Mouse (Mus musculus) layer of hippocampus, postnatal 14 days (tissue): Measurements from ENCODE around the gene Kifap3. TPM values are rescaled to one million over a fixed set of nuclear protein-coding genes. Genes with fewer than 3 reads are reported as not detected.
"Not testable (repeated sequence)": the region's sequence is repeated elsewhere in the genome, so short reads cannot be mapped to it uniquely, and the experiment has no call there.

ENCODE experiments used
- DNase-seq, 2 experiments: peaks; one replicate each; pipeline ENCODE4 v3.0.0; 2021 to 2022; ENCODE audit warnings: low spot score in 2 of 2, mixed read lengths in 1 of 2
- long read RNA-seq, 2 experiments: library from polyadenylated mRNA; stranded (forward); transcript quantifications; one replicate each; pipeline ENCODE4 v2.0.0; 2021
- total RNA-seq, 2 experiments: library from RNA; stranded (reverse); gene quantifications; 2 replicates each; pipeline ENCODE4 v1.2.3; 2021

Gene Kifap3
- total RNA-seq: 100 to 1,000 TPM; 195 to 199 TPM
- long read RNA-seq, experiment 1, full-length matches to known transcripts: 146 of 224 reads
- long read RNA-seq, experiment 1, partial matches to known transcripts: 72 of 224 reads
- long read RNA-seq, experiment 1, other reads (novel, unspliced or antisense): 6 of 224 reads
- long read RNA-seq, experiment 2, full-length matches to known transcripts: 148 of 281 reads
- long read RNA-seq, experiment 2, partial matches to known transcripts: 123 of 281 reads
- long read RNA-seq, experiment 2, other reads (novel, unspliced or antisense): 10 of 281 reads

DNA sequence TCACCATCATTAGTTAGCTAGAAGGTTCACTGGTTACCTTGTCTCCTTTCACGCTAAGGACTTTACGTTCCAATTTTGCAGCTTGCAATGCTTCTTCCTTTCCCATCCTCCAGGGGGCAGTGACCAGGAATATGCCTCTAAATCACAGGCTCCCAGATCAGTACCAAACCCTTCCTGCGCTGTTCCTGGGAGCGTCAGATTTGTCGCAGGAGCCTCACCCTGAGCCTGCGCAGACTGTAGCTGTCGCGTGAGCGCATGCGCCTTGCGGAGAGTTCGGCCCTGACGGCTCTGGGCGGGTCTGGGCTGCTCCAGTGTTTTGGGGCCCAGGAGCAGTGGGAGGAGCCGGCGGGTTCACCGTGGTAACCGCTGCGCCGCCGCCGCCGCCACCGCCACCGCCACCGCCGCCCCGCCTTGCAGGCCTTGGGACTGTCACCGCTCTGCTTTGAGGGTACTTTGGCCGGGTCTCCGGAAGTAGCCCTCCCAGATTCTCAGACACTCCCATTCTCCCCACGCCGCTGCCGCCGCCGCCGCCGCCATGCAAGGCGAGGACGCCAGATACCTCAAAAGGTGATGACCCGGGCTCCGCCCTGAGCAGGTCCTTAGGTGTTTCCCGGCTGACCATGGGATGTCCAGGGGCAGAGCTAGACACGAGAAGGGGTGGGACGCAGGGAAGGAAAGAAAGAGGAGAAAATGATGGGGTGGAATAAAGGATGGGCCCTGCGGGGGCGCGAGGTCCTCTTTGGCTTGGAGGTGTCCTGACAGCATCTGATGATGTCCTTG, at the start of gene Kifap3:
TSS of gene Kifap3 (plus strand) at position 248 of the 780 bp plus-strand sequence.
- peak; percentile 96 to 99 for DNase-seq

DNA sequence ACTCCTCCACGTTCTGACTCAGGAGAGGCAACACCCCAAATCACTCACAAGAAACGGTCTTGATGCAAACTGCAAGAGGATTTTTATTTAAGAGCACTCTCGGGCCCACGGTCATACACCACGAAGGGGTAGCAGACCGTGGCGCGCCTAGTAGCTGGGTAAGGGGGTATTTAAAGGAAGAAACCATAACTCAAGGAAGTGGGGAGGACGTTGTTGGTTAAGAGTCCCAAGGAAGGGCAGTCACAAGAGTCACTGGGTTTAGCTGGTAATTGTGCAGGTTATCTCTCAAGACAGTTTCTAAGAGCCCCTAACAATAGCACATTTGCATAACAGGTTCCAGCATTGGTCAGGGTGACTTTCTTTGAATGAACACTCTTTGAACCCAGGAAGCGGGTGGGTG, 48.2 kb upstream of the Kifap3 start:
- DNase-seq: not testable (repeated sequence)

DNA sequence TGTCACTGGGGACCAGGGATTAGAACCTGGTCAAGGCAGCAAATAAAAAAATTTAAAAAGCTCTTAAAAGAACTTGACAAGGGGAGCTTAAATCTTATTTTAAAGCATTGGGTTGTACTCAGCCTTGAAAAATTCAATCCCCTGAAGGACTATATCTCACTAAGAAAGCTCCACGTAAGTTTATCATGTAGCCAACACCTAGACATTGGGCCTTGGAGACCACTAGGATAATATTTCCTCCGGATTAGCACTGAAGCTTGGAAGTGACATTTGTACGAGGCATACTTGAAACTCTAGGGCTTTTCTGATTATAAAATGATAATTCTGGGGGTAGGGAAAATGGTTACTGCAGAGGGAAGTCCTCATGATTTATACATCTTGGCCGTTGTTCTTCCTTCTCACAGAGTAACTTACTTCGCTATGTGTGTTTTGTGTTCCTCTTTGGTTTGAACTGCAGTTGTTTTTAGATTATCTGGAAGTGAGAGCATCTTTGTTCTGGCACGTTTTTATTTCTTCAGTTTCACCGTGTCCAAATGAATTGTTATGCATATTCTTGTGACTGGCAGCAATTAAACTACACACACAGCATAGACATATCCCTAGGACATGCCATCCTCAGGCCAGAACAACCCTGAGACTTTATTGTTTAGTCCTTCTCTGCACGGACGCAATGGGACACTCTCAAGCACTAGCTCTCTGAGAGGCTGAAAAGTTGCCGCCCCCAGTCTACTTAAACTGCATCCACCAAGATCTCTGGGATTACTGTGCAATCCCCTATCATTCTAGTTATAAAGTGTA, 42.7 kb upstream of the Kifap3 start:
- no peak for DNase-seq

GRCm38 (mm10) chr1:163737239-163737533, 42.2 kb upstream of the Kifap3 start:
- no peak for DNase-seq

DNA sequence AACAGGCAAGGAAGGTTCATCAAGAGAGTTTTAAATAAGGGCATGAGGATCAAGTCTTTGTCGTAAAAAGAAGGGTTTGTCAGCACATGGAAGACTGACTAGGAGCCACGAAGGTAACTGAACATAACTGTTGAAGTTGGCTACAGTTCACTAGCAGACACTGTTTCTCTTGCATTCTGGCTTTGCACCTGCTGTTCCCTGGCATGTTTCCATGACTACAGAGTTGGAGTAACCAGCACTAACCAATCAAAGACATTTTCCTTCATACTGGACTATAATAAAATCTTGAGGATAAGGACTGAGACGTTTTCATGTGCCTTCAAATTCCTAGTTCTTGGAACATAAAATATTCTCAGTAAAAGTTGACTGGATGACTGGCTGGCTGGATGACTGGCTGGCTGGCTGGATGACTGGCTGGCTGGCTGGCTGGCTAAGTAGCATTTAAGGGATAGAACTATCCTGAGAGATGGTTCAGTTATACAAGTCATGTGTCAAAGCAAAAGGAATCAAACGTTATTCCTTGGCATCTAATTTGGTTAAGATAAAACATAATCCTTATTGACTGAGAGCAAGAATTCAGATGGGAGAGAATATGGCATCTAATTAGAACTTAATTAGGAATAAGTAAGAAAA, 27.9 kb upstream of the Kifap3 start:
- DNase-seq: peak in 1 of 2 experiments; percentile 35

- DNase-seq: no peak
Observed at GRCm38 (mm10) chr1:163757462-163758207, 21.7 kb upstream of the Kifap3 start.

DNA sequence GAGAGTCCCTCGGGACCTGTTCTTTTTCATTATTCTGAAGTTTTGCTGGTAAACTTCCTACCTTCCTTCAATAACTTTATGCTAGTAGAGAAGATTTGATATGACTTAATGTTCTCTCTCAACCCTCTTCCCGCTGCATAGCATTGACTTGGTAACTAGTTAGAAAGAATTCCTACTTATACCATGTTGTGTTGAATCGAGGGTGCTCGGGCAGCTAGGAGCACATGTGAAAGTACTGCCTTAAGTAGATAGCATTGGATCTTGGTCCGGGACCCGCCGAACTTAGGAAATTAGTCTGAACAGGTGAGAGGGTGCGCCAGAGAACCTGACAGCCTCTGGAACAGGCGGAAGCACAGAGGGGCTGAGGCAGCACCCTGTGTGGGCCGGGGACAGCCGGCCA, 4.2 kb downstream of the Kifap3 start:
- DNase-seq: not testable (repeated sequence)

DNA sequence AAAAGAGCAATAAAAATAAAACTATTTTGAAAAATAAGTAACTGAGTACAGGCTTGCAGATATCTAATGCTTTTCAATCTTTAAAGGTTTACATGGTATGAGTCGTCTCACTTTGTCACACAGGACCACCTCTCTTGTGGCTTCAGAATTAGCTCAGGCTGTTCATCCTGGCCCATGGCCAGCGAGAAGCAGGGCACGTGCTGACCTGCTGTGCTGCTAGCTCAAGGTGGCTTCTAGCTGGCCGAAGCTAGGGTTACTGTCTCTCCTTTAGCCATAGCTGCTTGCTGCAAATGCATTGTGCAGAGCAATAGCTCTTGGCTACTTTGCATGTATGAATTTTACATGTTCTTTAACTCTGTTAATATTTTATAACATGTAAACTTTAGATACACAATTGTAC, 42.0 kb downstream of the Kifap3 start:
- DNase-seq: no peak

GRCm38 (mm10) chr1:163829482-163829881, 50.1 kb downstream of the Kifap3 start:
- no peak for DNase-seq

- DNase-seq: peak in 1 of 2 experiments; percentile 12
Observed at GRCm38 (mm10) chr1:163834066-163834465, 54.7 kb downstream of the Kifap3 start.

DNA sequence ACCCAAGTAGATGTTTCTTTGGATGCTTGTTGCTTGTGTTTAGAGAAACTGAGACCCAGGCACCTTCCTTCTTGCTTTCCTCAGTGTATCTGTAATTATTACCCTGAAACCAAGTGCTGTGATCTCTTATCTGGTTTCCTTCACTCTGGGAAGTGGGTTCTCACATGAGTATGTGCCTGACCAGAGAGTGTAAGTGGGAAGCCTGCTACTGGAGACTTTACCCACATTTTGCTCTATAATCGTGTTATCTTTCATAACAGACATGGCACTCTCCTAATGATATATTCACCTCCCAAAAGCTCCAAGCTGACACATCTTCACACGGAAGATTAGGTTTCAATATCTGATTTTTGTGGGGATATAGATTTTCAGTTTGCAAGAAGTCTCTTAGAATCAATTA, 55.7 kb downstream of the Kifap3 start:
- no peak for DNase-seq

- DNase-seq: not testable (repeated sequence)
Observed at GRCm38 (mm10) chr1:163838482-163838881, 59.1 kb downstream of the Kifap3 start.

DNA sequence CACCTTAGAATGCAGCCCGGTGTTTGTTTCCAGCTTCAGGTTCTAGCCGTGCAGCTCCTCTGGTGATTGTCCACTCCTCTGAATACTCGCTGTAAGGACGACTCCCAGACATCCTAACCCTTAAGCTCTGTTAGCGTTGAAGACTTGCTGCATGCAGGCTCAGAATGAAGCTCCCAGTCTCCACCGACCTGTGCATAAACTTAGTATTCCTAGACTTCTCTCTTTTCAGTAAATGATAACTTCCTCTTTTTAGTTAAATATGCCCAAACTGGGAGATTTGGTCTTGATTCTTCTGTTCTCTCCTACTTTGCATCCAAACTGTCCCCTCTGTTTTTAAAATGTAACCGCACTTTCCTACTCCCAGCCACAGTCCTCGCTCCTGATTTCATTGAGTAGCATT, 61.2 kb downstream of the Kifap3 start:
- DNase-seq: no peak

- no peak for DNase-seq
Observed at GRCm38 (mm10) chr1:163842238-163842637, 62.9 kb downstream of the Kifap3 start.

- no peak for DNase-seq
Observed at GRCm38 (mm10) chr1:163843899-163844298, 64.5 kb downstream of the Kifap3 start.

DNA sequence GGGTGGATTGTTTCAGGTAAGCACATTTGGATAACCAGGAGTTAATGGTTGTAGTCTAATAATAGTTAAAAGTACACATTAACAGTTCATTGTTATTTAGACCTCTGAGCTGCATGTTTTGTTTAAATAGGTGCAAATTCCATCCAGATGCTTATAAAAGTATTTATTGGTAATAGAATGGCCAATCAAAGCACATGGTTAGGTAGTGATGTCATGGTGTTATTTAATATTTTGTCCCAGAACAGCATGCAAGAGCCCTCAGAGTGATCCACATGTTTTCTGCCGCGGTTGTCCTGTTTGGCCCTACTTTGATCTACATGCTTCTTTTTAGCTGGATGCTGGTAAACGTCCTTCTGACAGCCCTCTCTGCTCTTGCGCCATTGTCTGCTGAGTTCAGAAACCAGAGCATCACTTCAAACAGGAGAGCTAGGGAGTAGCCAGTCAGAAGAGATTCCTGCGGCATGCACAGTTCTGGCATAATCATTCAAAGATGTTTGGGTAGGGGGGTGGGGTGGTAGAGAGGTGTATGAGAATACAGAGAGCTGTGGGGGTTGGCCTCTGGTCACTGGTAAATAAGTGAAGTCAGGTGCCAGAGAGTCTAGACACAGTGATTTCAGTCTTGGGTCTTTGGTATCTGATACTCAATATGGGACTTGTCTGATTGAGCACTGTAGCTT, 73.6 kb downstream of the Kifap3 start:
- no peak for DNase-seq

DNA sequence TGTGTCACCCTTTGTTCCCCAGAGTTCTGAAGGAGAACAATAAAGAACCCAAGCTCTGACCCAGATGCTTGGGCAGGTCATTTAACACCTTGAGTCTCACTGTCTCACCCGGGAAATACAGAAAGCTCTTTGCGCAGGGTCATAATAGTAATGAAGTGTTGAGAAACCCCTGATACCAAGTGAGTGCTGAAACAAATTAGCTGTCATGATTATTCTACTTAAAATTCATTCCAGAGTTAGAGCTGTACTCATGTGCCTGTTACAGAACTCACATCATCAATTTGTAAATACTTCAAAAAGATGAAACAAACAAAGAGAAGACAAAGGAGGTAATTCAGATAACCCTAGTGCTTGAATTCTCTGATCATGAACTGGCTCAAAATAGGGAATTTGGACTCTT, 79.0 kb downstream of the Kifap3 start:
- DNase-seq: no peak

GRCm38 (mm10) chr1:163861538-163861937, 82.2 kb downstream of the Kifap3 start:
- DNase-seq: no peak

DNA sequence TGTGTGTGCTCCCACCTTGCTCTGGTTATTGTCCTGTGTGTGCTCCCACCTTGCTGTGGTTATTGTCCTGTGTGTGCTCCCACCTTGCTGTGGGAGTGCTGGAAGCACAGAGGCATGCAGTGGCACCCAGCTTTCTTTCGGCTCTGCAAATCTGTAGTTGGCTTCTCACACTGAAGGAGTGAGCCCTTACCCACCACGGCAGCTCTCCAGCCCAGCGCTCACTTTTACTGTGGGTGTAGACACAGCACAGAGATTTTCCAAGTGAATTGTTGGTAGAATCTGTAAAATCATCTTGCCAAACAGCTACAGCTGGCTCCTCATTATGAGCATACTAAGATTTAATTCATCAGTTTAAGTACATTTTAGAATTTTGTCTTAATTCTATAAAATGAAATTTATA, 93.8 kb downstream of the Kifap3 start:
- DNase-seq: peak in 1 of 2 experiments; percentile 4

- DNase-seq: no peak
Observed at GRCm38 (mm10) chr1:163889629-163890028, 110.2 kb downstream of the Kifap3 start.
